Mouse (Mus musculus): ENCODE results near the gene Bcl2l13. TPM values are rescaled to one million over a fixed set of nuclear protein-coding genes. Genes with fewer than 3 reads are reported as not detected.

Gene Bcl2l13
- total and polyA plus RNA-seq, 2 experiments from 2014 or later, result 21.4 to 77.5 TPM

- Histone ChIP-seq H3K27me3 (ENCODE audit: insufficient read depth, low read length) (no peaks in the 10 kb centered on the region), H3K9ac (no peak overlapping the region), H3K27ac (ENCODE audit: low read depth, low read length) (no peak overlapping the region), H3K4me3 (ENCODE audit: low read depth, low read length) (no peak overlapping the region), H3K4me1 (ENCODE audit: insufficient read depth) (no peaks in the 10 kb centered on the region), H3K9me3 (ENCODE audit: low read length) (no peaks in the 10 kb centered on the region), H3K36me3 (ENCODE audit: insufficient read depth) (peaks cover 15% of the 10 kb centered on the region), H3K4me2 (ENCODE audit: low read depth) (no peak overlapping the region)
- TF ChIP-seq CTCF (IDR thresholded peaks at IDR 0.05; ENCODE audit: low read depth), result no peak
- WGBS, result 61% methylated on average over 2 of the region's 2 CpGs
- no peak for ATAC-seq
- DNase-seq, result no peak
Observed at GRCm38 (mm10) chr6:120871286-120871685, 35.3 kb downstream of the Bcl2l13 start.

DNA sequence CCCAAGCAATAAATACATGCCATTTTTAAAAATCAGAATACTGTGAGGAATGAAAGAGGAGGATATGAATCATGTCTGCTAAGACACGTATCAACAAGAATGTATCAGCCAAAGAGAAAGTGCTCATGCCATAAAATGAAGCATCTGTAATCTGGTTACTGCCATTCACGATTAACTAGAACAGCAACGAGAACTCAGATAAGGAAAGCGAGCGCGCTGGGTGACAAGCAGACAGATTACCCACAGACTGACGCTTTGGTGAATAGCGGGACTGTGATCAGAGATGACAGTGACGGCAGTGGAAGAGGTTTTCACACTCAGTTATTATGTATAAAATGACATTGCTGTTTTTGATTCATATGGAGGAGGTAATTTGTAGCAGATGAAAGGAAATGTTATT lies 37.9 kb downstream of the Bcl2l13 start:
- DNase-seq (peak; percentile 13), ATAC-seq (peak; percentile 71; the same call in 1 of the 2 replicates)
- Histone ChIP-seq H3K4me3 (ENCODE audit: low read depth, low read length) (no peak overlapping the region), H3K4me1 (ENCODE audit: insufficient read depth) (no peaks in the 10 kb centered on the region), H3K9me3 (ENCODE audit: low read length) (no peaks in the 10 kb centered on the region), H3K4me2 (ENCODE audit: low read depth) (no peak overlapping the region), H3K27me3 (ENCODE audit: insufficient read depth, low read length) (no peaks in the 10 kb centered on the region), H3K36me3 (ENCODE audit: insufficient read depth) (peaks cover 11% of the 10 kb centered on the region), H3K27ac (ENCODE audit: low read depth, low read length) (no peak overlapping the region), H3K9ac (no peak overlapping the region)
- 62% methylated on average over 9 of the region's 9 CpGs for WGBS
- TF ChIP-seq CTCF (IDR thresholded peaks at IDR 0.05; ENCODE audit: low read depth), result no peak

DNA sequence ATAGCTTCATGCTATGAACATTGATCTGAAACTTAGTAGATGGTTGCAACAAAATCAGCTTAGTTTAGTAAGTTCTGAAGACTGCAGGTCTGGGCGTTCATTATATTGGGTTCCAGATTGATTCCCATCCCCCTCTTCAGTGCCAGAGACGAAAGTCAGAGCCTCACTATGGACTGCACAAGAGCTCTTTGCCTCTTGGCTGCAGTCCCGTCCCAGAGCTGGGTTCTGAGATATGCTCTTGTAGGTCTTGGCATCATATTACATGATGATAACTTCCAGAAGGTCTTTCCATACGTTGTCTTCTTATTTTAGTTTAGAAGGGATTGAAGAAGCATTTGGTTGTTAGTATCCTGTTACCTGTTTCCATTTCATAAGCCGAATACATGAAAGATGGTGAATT lies 43.0 kb downstream of the Bcl2l13 start:
- DNase-seq (no peak), ATAC-seq (no peak)
- H3K4me2 ChIP-seq (ENCODE audit: low read depth), result no peak overlapping the region
- TF ChIP-seq CTCF (IDR thresholded peaks at IDR 0.05; ENCODE audit: low read depth), result no peak
- H3K4me3 ChIP-seq (ENCODE audit: low read depth, low read length), result no peak overlapping the region
- H3K9me3 ChIP-seq (ENCODE audit: low read length), result no peaks in the 10 kb centered on the region
- H3K36me3 ChIP-seq (ENCODE audit: insufficient read depth), result no peaks in the 10 kb centered on the region; the same call in 1 of the 2 replicates
- 85% methylated on average over 5 of the region's 5 CpGs for WGBS
- H3K9ac ChIP-seq, result no peak overlapping the region
- H3K4me1 ChIP-seq (ENCODE audit: insufficient read depth), result no peaks in the 10 kb centered on the region
- H3K27ac ChIP-seq (ENCODE audit: low read depth, low read length), result no peak overlapping the region
- no peaks in the 10 kb centered on the region for H3K27me3 ChIP-seq (ENCODE audit: insufficient read depth, low read length)

DNA sequence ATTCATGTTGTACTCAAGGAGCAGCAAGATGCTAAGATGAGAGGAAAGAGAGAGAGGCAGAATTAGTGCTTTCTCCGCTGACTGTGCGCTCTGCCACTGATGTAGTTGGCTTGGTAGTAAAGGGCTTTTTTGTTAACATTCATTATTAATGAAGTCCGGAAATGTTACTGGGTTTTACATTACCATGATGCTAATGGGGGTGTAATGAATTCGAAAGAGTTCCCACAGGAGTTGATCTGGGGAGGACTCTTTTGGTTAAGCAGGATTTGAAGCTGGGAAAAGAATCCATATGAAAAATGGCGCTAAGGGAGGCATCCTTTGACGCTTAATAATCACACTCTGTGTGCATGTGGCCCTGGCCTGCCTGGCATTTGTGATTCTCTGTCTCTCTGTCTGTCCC lies 48.4 kb downstream of the Bcl2l13 start:
- no peaks in the 10 kb centered on the region for H3K27me3 ChIP-seq (ENCODE audit: insufficient read depth, low read length)
- H3K4me1 ChIP-seq (ENCODE audit: insufficient read depth), result no peaks in the 10 kb centered on the region
- WGBS, result 71% methylated on average over 6 of the region's 6 CpGs
- H3K9me3 ChIP-seq (ENCODE audit: low read length), result no peaks in the 10 kb centered on the region
- no peak overlapping the region for H3K27ac ChIP-seq (ENCODE audit: low read depth, low read length)
- no peak for ATAC-seq
- no peak for DNase-seq
- no peak overlapping the region for H3K9ac ChIP-seq
- no peak overlapping the region for H3K4me2 ChIP-seq (ENCODE audit: low read depth)
- TF ChIP-seq CTCF (IDR thresholded peaks at IDR 0.05; ENCODE audit: low read depth), result no peak
- peaks cover 17% of the 10 kb centered on the region for H3K36me3 ChIP-seq (ENCODE audit: insufficient read depth)
- H3K4me3 ChIP-seq (ENCODE audit: low read depth, low read length), result no peak overlapping the region

GRCm38 (mm10) chr6:120886696-120887095 lies 50.7 kb downstream of the Bcl2l13 start:
- WGBS, result 90% methylated on average over 17 of the region's 17 CpGs
- DNase-seq (no peak), ATAC-seq (no peak)
- Histone ChIP-seq H3K36me3 (ENCODE audit: insufficient read depth) (peaks cover 31% of the 10 kb centered on the region), H3K4me1 (ENCODE audit: insufficient read depth) (no peaks in the 10 kb centered on the region), H3K27me3 (ENCODE audit: insufficient read depth, low read length) (no peaks in the 10 kb centered on the region), H3K9ac (no peak overlapping the region), H3K4me2 (ENCODE audit: low read depth) (no peak overlapping the region), H3K9me3 (ENCODE audit: low read length) (no peaks in the 10 kb centered on the region), H3K4me3 (ENCODE audit: low read depth, low read length) (no peak overlapping the region), H3K27ac (ENCODE audit: low read depth, low read length) (no peak overlapping the region)
- TF ChIP-seq CTCF (IDR thresholded peaks at IDR 0.05; ENCODE audit: low read depth), result no peak

DNA sequence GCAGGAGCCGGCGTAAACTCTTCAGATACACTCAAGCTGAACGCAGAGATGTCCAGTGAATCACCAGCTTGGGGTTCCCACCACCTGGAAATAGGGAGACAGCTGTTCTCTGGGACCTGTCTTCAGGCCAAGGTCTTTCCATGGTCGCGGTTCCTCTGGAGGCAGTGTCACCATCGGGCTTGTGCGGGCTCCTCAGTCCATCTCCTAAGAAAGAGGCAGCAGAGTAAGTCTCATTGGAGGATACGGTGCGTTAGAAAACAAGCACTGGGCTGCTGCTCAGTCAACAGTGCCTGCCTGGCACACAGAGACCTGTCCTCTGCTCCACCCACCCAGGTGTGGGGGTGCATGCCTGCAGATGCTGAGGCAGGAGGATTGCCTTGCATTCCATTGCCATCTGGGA lies 58.1 kb downstream of the Bcl2l13 start:
- Histone ChIP-seq H3K27me3 (ENCODE audit: insufficient read depth, low read length) (no peaks in the 10 kb centered on the region), H3K9ac (no peak overlapping the region), H3K36me3 (ENCODE audit: insufficient read depth) (peaks cover 48% of the 10 kb centered on the region), H3K27ac (ENCODE audit: low read depth, low read length) (no peak overlapping the region), H3K4me3 (ENCODE audit: low read depth, low read length) (no peak overlapping the region), H3K4me1 (ENCODE audit: insufficient read depth) (no peaks in the 10 kb centered on the region), H3K9me3 (ENCODE audit: low read length) (no peaks in the 10 kb centered on the region), H3K4me2 (ENCODE audit: low read depth) (no peak overlapping the region)
- ATAC-seq (no peak), DNase-seq (no peak)
- no peak for TF ChIP-seq CTCF (IDR thresholded peaks at IDR 0.05; ENCODE audit: low read depth)
- 97% methylated on average over 9 of the region's 9 CpGs for WGBS

DNA sequence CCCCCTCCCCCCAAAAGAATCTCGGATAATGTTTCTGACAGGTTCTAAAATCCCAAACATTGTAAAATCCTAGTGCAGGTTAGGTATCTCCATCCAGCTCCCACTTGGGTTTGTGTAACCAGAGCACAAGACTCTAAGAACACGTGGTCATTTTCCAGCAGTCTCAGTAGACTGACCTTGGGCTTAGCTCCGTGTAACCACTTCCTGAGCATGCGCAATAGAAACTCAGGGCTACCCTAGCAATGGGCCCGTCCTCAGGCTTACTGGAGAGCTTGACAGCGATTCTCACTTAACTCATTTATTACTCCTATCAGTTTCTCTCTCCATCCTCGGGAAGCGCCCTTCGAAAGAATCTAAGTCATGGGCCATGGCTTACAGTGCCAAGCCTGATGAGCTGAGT lies 58.5 kb downstream of the Bcl2l13 start:
- no peak for TF ChIP-seq CTCF (IDR thresholded peaks at IDR 0.05; ENCODE audit: low read depth)
- peaks cover 48% of the 10 kb centered on the region for H3K36me3 ChIP-seq (ENCODE audit: insufficient read depth)
- DNase-seq, result no peak
- no peaks in the 10 kb centered on the region for H3K9me3 ChIP-seq (ENCODE audit: low read length)
- H3K27me3 ChIP-seq (ENCODE audit: insufficient read depth, low read length), result no peaks in the 10 kb centered on the region
- H3K4me3 ChIP-seq (ENCODE audit: low read depth, low read length), result no peak overlapping the region
- no peaks in the 10 kb centered on the region for H3K4me1 ChIP-seq (ENCODE audit: insufficient read depth)
- H3K27ac ChIP-seq (ENCODE audit: low read depth, low read length), result no peak overlapping the region
- 94% methylated on average over 9 of the region's 9 CpGs for WGBS
- H3K9ac ChIP-seq, result no peak overlapping the region
- no peak overlapping the region for H3K4me2 ChIP-seq (ENCODE audit: low read depth)
- ATAC-seq, result no peak

All from forebrain, postnatal 0 days (tissue).